Mouse (Mus musculus): ENCODE measurements around the gene Glra3. TPM values are rescaled to one million over a fixed set of nuclear protein-coding genes. Genes with fewer than 3 reads are reported as not detected.

The Glra3 gene
- not detected for total RNA-seq (2023)

DNA sequence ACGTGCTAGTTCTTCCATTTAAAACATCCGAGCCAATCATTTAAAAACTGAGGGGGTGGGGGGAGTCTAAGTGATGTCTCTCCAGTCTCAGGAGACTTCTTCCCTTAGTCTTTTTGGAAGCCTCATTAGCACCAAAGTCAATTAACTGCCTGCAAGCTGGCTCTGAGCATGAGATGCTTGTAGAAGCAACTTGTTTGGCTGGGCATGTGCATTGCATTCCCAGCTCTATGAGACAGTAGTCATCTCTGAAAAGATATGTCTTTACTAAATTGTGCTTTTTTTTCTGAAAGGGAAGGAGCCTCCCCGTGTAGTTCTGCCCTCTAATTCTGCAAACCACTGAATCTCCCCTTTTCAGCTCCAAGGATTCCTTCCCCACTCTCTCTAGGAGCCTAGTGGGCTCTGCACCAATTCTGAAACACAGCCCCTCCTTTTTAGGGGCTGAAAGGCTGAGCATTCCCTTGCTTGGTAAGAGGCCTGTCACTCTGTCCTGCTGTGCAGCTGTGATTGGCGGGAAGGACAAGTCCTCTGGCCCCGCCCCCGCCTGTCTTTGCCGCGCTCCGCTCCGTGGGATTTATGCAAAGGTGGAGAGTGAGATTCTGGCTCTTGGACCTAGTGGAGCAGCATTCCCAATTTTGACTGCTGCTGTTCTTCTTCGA lies at the start of gene Glra3:
TSS of gene Glra3 (plus strand) at position 591 of the 656 bp plus-strand sequence.

DNA sequence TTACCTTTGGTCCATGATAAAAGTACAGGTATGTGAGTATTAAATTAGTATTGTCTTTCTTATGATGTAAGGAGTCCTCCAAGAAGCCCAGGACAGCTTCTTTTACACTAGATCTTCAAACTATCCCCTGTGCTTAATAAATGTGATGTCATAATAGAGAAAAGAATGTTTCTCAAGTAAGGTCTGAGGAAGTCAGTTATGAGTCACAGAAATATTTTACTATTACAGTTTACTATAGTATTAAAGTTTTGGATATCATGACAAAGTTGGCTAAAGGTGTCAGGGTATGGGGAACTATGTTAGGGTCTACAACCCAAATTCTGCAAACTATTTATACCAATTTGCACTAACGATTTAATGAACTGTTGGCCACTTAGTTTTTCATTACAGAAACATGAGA lies 33.4 kb upstream of the Glra3 start, which contains the start of gene Adam29:
TSS of gene Adam29 (minus strand) at position 101 of the 400 bp plus-strand sequence.

Other genes with a start within 250 kb of the Glra3 start
- gene Adam29, start 33.5 kb upstream of the Glra3 start, total RNA-seq (2023): not detected

Measured in monocyte, adult 59 days (primary cell).